Mouse (Mus musculus) layer of hippocampus, adult 2 months (tissue): ENCODE data around the gene Acot7. TPM values are rescaled to one million over a fixed set of nuclear protein-coding genes. Genes with fewer than 3 reads are reported as not detected.

Experiments
- DNase-seq, 2 experiments: peaks; one replicate each; pipeline ENCODE4 v3.0.0; 2022; ENCODE audit warnings: low spot score in 2 of 2
- H3K27ac ChIP-seq: fragments of 200-600 bp; 2 replicates; pipeline ENCODE4 v1.8.1; 2022
- H3K4me3 ChIP-seq: fragments of 200-600 bp; 2 replicates; pipeline ENCODE4 v1.8.1; 2022; ENCODE audit warnings: mild to moderate bottlenecking
- CTCF ChIP-seq: fragments of 200-600 bp; conservative IDR thresholded peaks from 2 replicates; pipeline ENCODE4 v1.8.1; 2022; ENCODE audit warnings: antibody characterized with exemption, mild to moderate bottlenecking, moderate library complexity
- total RNA-seq, 2 experiments: library from RNA; stranded (reverse); gene quantifications; 2 replicates each; pipeline ENCODE4 v1.2.3; 2021

Acot7 gene
- total RNA-seq, 2 experiments from 2014 or later: 306 to 335 TPM

- DNase-seq: peak; percentile 72 to 82
- peak; percentile 95 for TF ChIP-seq CTCF
- H3K27ac ChIP-seq: no peak overlapping the region
- peak overlapping the region; percentile 57 for H3K4me3 ChIP-seq
Measured at GRCm38 (mm10) chr4:152138497-152139260, 39.3 kb upstream of the Acot7 start.

- peak; percentile 86 for TF ChIP-seq CTCF
- Histone ChIP-seq H3K27ac (peak overlapping the region; percentile 49; the same call in 1 of the 2 replicates), H3K4me3 (no peak overlapping the region)
- peak in 1 of 2 experiments; percentile 53 for DNase-seq
Measured at GRCm38 (mm10) chr4:152140441-152140840, 37.5 kb upstream of the Acot7 start.

GRCm38 (mm10) chr4:152141521-152142135 lies 36.3 kb upstream of the Acot7 start:
- TF ChIP-seq CTCF: no peak
- no peak overlapping the region for H3K4me3 ChIP-seq
- DNase-seq: no peak
- peak overlapping the region; percentile 56; the same call in 1 of the 2 replicates for H3K27ac ChIP-seq

GRCm38 (mm10) chr4:152143632-152144031 lies 34.3 kb upstream of the Acot7 start:
- TF ChIP-seq CTCF: peak; percentile 47
- no peak for DNase-seq
- Histone ChIP-seq H3K27ac (no peak overlapping the region), H3K4me3 (no peak overlapping the region)

- DNase-seq: no peak
- H3K4me3 ChIP-seq: no peak overlapping the region
- TF ChIP-seq CTCF: no peak
Measured at GRCm38 (mm10) chr4:152145473-152145872, 32.5 kb upstream of the Acot7 start.

GRCm38 (mm10) chr4:152146033-152146827 lies 31.7 kb upstream of the Acot7 start:
- DNase-seq: no peak
- H3K4me3 ChIP-seq: no peak overlapping the region
- no peak for TF ChIP-seq CTCF
- H3K27ac ChIP-seq: no peak overlapping the region

More at GRCm38 (mm10) chr4:152145473-152145872, 32.5 kb upstream of the Acot7 start:
- no peak overlapping the region for H3K27ac ChIP-seq

GRCm38 (mm10) chr4:152150546-152150945 lies 27.4 kb upstream of the Acot7 start:
- no peak overlapping the region for H3K27ac ChIP-seq
- no peak for DNase-seq
- H3K4me3 ChIP-seq: no peak overlapping the region
- no peak for TF ChIP-seq CTCF

GRCm38 (mm10) chr4:152151451-152151965 lies 26.4 kb upstream of the Acot7 start:
- DNase-seq: no peak
- TF ChIP-seq CTCF: no peak
- H3K4me3 ChIP-seq: no peak overlapping the region
- no peak overlapping the region for H3K27ac ChIP-seq

- no peak for TF ChIP-seq CTCF
- Histone ChIP-seq H3K4me3 (no peak within 1 kb of the TSS), H3K27ac (no peak within 1 kb of the TSS)
- no peak for DNase-seq
Measured at GRCm38 (mm10) chr4:152151966-152152544, 25.9 kb upstream of the Acot7 start, which contains the start of gene Espn. Gene Espn (minus strand): TSS chr4:152152371.

- Histone ChIP-seq H3K27ac (no peak overlapping the region), H3K4me3 (peak overlapping the region; percentile 40)
- peak; percentile 70 to 87 for DNase-seq
- peak; percentile 93 for TF ChIP-seq CTCF
Measured at GRCm38 (mm10) chr4:152153771-152154177, 24.2 kb upstream of the Acot7 start.

- Histone ChIP-seq H3K27ac (no peak overlapping the region), H3K4me3 (no peak overlapping the region)
- no peak for DNase-seq
- TF ChIP-seq CTCF: peak; percentile 53
Measured at GRCm38 (mm10) chr4:152155019-152155418, 22.9 kb upstream of the Acot7 start.

GRCm38 (mm10) chr4:152157779-152158584 lies 20.0 kb upstream of the Acot7 start:
- peak; percentile 94 for TF ChIP-seq CTCF
- DNase-seq: peak in 1 of 2 experiments; percentile 57
- H3K4me3 ChIP-seq: no peak overlapping the region
- H3K27ac ChIP-seq: no peak overlapping the region
